ENCODE assay signal across 9 mouse cellular contexts in the genomic region with DNA sequence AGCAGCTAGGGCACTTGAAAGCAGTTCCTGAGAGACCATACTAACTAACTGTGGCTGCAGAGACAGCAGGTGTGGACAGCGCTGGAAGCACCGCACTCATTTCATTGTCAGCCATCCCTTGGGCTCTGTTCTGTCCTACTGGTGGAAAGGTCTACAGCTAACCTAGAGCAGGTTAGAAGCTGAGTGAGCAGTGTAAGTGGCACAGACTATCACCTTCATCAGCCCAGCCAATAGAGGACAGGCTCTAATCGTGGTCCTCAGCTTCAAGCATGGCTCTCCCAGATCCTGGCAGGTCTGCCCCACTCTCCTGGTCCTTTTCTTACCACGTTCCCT. TPM values are rescaled to one million over a fixed set of nuclear protein-coding genes. Genes with fewer than 3 reads are reported as not detected.
DNase-seq lines count a peak whose midpoint lies in the region; ATAC-seq and TF ChIP-seq lines count a peak whose summit lies in the region.
"Had no signal": no experiment of that assay in that cellular context is flagged by ENCODE, and none has a peak within 500 bp of the region (broad histone marks: within the 10 kb centered on the region; RNA-seq: fewer than 3 reads in every experiment).

No protein-coding gene starts in this region.

- H3K4me1 ChIP-seq in heart, embryonic 16.5 days (ENCODE audit: control insufficient read depth, insufficient read depth, low read length) = peaks cover 15% of the 10 kb centered on the region
- peaks cover 9% of the 10 kb centered on the region for H3K4me1 ChIP-seq in embryonic facial prominence, embryonic 14.5 days (ENCODE audit: control insufficient read depth, insufficient read depth, low read length)
- 0 out of 2 replicates have a peak, but pooled peaks cover 8% of the 10 kb centered on the region for H3K4me1 ChIP-seq in hindbrain, postnatal 0 days (ENCODE audit: insufficient read depth, low read length)
- peaks cover 11% of the 10 kb centered on the region for H3K4me1 ChIP-seq in midbrain, embryonic 12.5 days

- DNase-seq in heart, adult 18-20 months = no peak
- no peak for DNase-seq in embryonic facial prominence, embryonic 14.5 days (ENCODE audit: low spot score)
- DNase-seq in hindbrain, postnatal 0 days (ENCODE audit: low spot score) = no peak
- DNase-seq in urinary bladder, postnatal 14 days (ENCODE audit: low spot score) = no peak
- DNase-seq in natural killer cell, adult 2 months (ENCODE audit: low spot score in 2 of 2) = no peak
- DNase-seq in embryo, embryonic 11 days = no peak

- no peak for TF ChIP-seq CTCF in hindbrain, postnatal 0 days (IDR thresholded peaks at IDR 0.05; ENCODE audit: low read depth)

- peak overlapping the region; percentile 53 for H3K4me2 ChIP-seq in heart, embryonic 16.5 days (ENCODE audit: low read depth, low read length)
- peak overlapping the region; percentile 45 for H3K4me2 ChIP-seq in embryonic facial prominence, embryonic 14.5 days (ENCODE audit: low read depth, low read length)
- peak overlapping the region; percentile 50 for H3K4me2 ChIP-seq in hindbrain, postnatal 0 days (ENCODE audit: low read depth, low read length)
- H3K4me2 ChIP-seq in midbrain, embryonic 12.5 days (replicated peaks) = peak overlapping the region; percentile 44
- H3K4me2 ChIP-seq: liver, embryonic 15.5 days had no signal

- no peaks in the 10 kb centered on the region for H3K36me3 ChIP-seq in heart, embryonic 16.5 days (ENCODE audit: control insufficient read depth, insufficient read depth)
- H3K36me3 ChIP-seq in embryonic facial prominence, embryonic 14.5 days (ENCODE audit: control insufficient read depth, insufficient read depth, low read length) = no peaks in the 10 kb centered on the region
- no peaks in the 10 kb centered on the region for H3K36me3 ChIP-seq in hindbrain, postnatal 0 days (ENCODE audit: insufficient read depth, low read length)
- no peaks in the 10 kb centered on the region for H3K36me3 ChIP-seq in midbrain, embryonic 12.5 days
- H3K36me3 ChIP-seq: liver, embryonic 15.5 days had no signal

- H3K4me3 ChIP-seq in heart, embryonic 16.5 days (ENCODE audit: low read length) = peak overlapping the region; percentile 11; the same call in 1 of the 2 replicates
- H3K4me3 ChIP-seq in embryonic facial prominence, embryonic 14.5 days (ENCODE audit: low read depth, low read length) = 0 out of 2 replicates have a peak overlapping the region, but pooled peaks have one; percentile 10
- no peak overlapping the region for H3K4me3 ChIP-seq in hindbrain, postnatal 0 days (ENCODE audit: low read length)
- no peak overlapping the region for H3K4me3 ChIP-seq in midbrain, embryonic 12.5 days
- H3K4me3 ChIP-seq: liver, embryonic 15.5 days had no signal

- H3K9ac ChIP-seq in heart, embryonic 16.5 days (ENCODE audit: low read length) = peak overlapping the region; percentile 40
- H3K9ac ChIP-seq in embryonic facial prominence, embryonic 14.5 days (ENCODE audit: low read depth, low read length) = no peak overlapping the region
- no peak overlapping the region for H3K9ac ChIP-seq in hindbrain, postnatal 0 days (replicated peaks; ENCODE audit: low read length)
- no peak overlapping the region for H3K9ac ChIP-seq in midbrain, embryonic 12.5 days (replicated peaks)
- H3K9ac ChIP-seq: liver, embryonic 15.5 days had no signal

- H3K27ac ChIP-seq in heart, embryonic 16.5 days (ENCODE audit: low read length) = peak overlapping the region; percentile 87
- peak overlapping the region; percentile 82 for H3K27ac ChIP-seq in embryonic facial prominence, embryonic 14.5 days (replicated peaks; ENCODE audit: low read depth, low read length)
- peak overlapping the region; percentile 5; the same call in 1 of the 2 replicates for H3K27ac ChIP-seq in hindbrain, postnatal 0 days
- 0 out of 2 replicates have a peak overlapping the region, but pooled peaks have one; percentile 10 for H3K27ac ChIP-seq in midbrain, embryonic 12.5 days (replicated peaks)

- 56% methylated on average over 4 of the region's 4 CpGs for WGBS in heart, embryonic 16.5 days
- 55% methylated on average over 4 of the region's 4 CpGs for WGBS in embryonic facial prominence, embryonic 14.5 days
- WGBS in hindbrain, postnatal 0 days = 41% methylated on average over 4 of the region's 4 CpGs
- WGBS in midbrain, embryonic 12.5 days = 52% methylated on average over 4 of the region's 4 CpGs

- ATAC-seq in heart, embryonic 16.5 days (replicated peaks; ENCODE audit: extremely low read depth, insufficient read depth, low FRiP score) = peak; percentile 50; the same call in 1 of the 2 replicates
- ATAC-seq in embryonic facial prominence, embryonic 14.5 days (ENCODE audit: low read depth) = peak; percentile 75
- peak; percentile 67 for ATAC-seq in hindbrain, postnatal 0 days
- ATAC-seq in midbrain, embryonic 12.5 days (ENCODE audit: low FRiP score, low read depth) = peak; percentile 73; the same call in 1 of the 2 replicates

- no peaks in the 10 kb centered on the region for H3K9me3 ChIP-seq in heart, embryonic 16.5 days (replicated peaks; ENCODE audit: control insufficient read depth, low read length)
- H3K9me3 ChIP-seq in embryonic facial prominence, embryonic 14.5 days (ENCODE audit: control insufficient read depth, low read length) = no peaks in the 10 kb centered on the region
- H3K9me3 ChIP-seq in hindbrain, postnatal 0 days (ENCODE audit: low read length) = no peaks in the 10 kb centered on the region
- H3K9me3 ChIP-seq in midbrain, embryonic 12.5 days = no peaks in the 10 kb centered on the region
- H3K9me3 ChIP-seq: liver, embryonic 15.5 days had no signal

- H3K27me3 ChIP-seq in heart, embryonic 16.5 days (ENCODE audit: control insufficient read depth, insufficient read depth, low read length) = no peaks in the 10 kb centered on the region
- no peaks in the 10 kb centered on the region for H3K27me3 ChIP-seq in embryonic facial prominence, embryonic 14.5 days (replicated peaks; ENCODE audit: control insufficient read depth, insufficient read depth, low read length)
- no peaks in the 10 kb centered on the region for H3K27me3 ChIP-seq in hindbrain, postnatal 0 days (ENCODE audit: insufficient read depth, low read length)
- H3K27me3 ChIP-seq in midbrain, embryonic 12.5 days = peaks cover 11% of the 10 kb centered on the region

RNA-seq across cellular contexts. Expression of gene Exoc3, which starts 37.3 kb away (rescaled TPM):
- 61.9 and 65.7 TPM in 2 replicates for polyA plus RNA-seq in heart, embryonic 16.5 days (2015; fragmentation: Nextera tagmentation; extraction: Ambion mirVana)
- 10 to 100 TPM; 45.6 to 48.6 TPM for total RNA-seq in heart, adult 18-20 months (2021)
- polyA plus RNA-seq in embryonic facial prominence, embryonic 14.5 days (2014; fragmentation: Nextera tagmentation; extraction: Ambion mirVana) = 82.3 and 85.0 TPM in 2 replicates
- 79.5 and 110 TPM in 2 replicates for total RNA-seq in hindbrain, postnatal 0 days (2014; rRNA removed)
- polyA plus RNA-seq in hindbrain, postnatal 0 days (2015; fragmentation: Nextera tagmentation; extraction: Ambion mirVana) = 110 and 111 TPM in 2 replicates
- polyA plus RNA-seq in midbrain, embryonic 12.5 days (2016; fragmentation: Nextera tagmentation; extraction: Ambion mirVana) = 82.4 and 89.2 TPM in 2 replicates

RNA-seq across cellular contexts. Expression of gene Ahrr, which starts 46.3 kb away (rescaled TPM):
- 1.4 and 1.5 TPM in 2 replicates for polyA plus RNA-seq in heart, embryonic 16.5 days (2015; fragmentation: Nextera tagmentation; extraction: Ambion mirVana)
- 1 to 10 TPM; 1.2 to 1.6 TPM for total RNA-seq in heart, adult 18-20 months (2021)
- polyA plus RNA-seq in embryonic facial prominence, embryonic 14.5 days (2014; fragmentation: Nextera tagmentation; extraction: Ambion mirVana) = 1.3 and 1.9 TPM in 2 replicates
- 0.99 and 3.3 TPM in 2 replicates for total RNA-seq in hindbrain, postnatal 0 days (2014; rRNA removed)
- 0.45 and 0.54 TPM in 2 replicates for polyA plus RNA-seq in hindbrain, postnatal 0 days (2015; fragmentation: Nextera tagmentation; extraction: Ambion mirVana)
- polyA plus RNA-seq in midbrain, embryonic 12.5 days (2016; fragmentation: Nextera tagmentation; extraction: Ambion mirVana) = 1.1 and 1.7 TPM in 2 replicates

Comparison
In these comparisons a context has a peak if more than half of its experiments do, and no peak if none do; other contexts are left out.
1. H3K27ac ChIP-seq: peak in every context shown above with its lines; median percentile 87 in heart, embryonic 16.5 days; 82 in embryonic facial prominence, embryonic 14.5 days; 10 in midbrain, embryonic 12.5 days; 5 in hindbrain, postnatal 0 days.
2. H3K4me3 ChIP-seq: peak in heart, embryonic 16.5 days (single experiment) and embryonic facial prominence, embryonic 14.5 days (single experiment); none in hindbrain, postnatal 0 days (single experiment) and midbrain, embryonic 12.5 days (single experiment).
3. Peak in every context shown above with its lines, with median percentiles within 50 percentile points of each other: ATAC-seq and H3K4me2 ChIP-seq.